Mouse (Mus musculus) hindbrain, embryonic 14.5 days (tissue): ENCODE measurements at regions not wholly inside any gene's neighbourhood (a gene's known extent, or its start where the extent isn't known, plus 50 kb on each side); places are given as distances from the start of the nearest gene placed in this dataset.

Source experiments
- ATAC-seq: fragments of 200-750 bp; cut with Nextera tagmentation; 2 replicates; pipeline ENCODE4 v1.8.0; 2017; ENCODE audit warnings: moderate number of reproducible peaks, mild to moderate bottlenecking, moderate TSS enrichment, moderate library complexity; ENCODE audit not compliant: low FRiP score
- DNase-seq: peaks from one replicate; pipeline ENCODE4 v3.0.0-alpha.2; 2015; ENCODE audit warnings: low spot score
- H3K27ac ChIP-seq: fragments of 300-500 bp; sonication (generic); 2 replicates; pipeline ENCODE4 v1.5.1; 2014; ENCODE audit warnings: mild to moderate bottlenecking, moderate library complexity
- H3K27me3 ChIP-seq: fragments of 300-500 bp; sonication (generic); 2 replicates; pipeline ENCODE4 v1.6.1; 2014; ENCODE audit warnings: mild to moderate bottlenecking, low read length, mixed read lengths; ENCODE audit not compliant: control insufficient read depth, insufficient read depth
- H3K36me3 ChIP-seq: fragments of 300-500 bp; sonication (generic); replicated peaks from 2 replicates; pipeline ENCODE4 v1.6.1; 2014; ENCODE audit not compliant: control insufficient read depth, insufficient read depth
- H3K4me1 ChIP-seq: fragments of 300-500 bp; sonication (generic); replicated peaks from 2 replicates; pipeline ENCODE4 v1.6.1; 2014; ENCODE audit warnings: antibody characterized with exemption, low read length, mixed read lengths; ENCODE audit not compliant: control insufficient read depth, insufficient read depth
- H3K4me2 ChIP-seq: fragments of 300-500 bp; sonication (generic); replicated peaks from 2 replicates; pipeline ENCODE4 v1.6.1; 2014; ENCODE audit warnings: mild to moderate bottlenecking, moderate library complexity
- H3K4me3 ChIP-seq: fragments of 300-500 bp; sonication (generic); replicated peaks from 2 replicates; pipeline ENCODE4 v1.5.1; 2014; ENCODE audit warnings: mild to moderate bottlenecking, low read length
- H3K9ac ChIP-seq: fragments of 300-500 bp; sonication (generic); 2 replicates; pipeline ENCODE4 v1.6.1; 2014
- H3K9me3 ChIP-seq: fragments of 300-500 bp; sonication (generic); 2 replicates; pipeline ENCODE4 v1.6.1; 2016; ENCODE audit warnings: low read length; ENCODE audit not compliant: control insufficient read depth
- WGBS: fragments of 180-500 bp; shearing (Covaris S2); extraction: QIAGEN DNeasy Blood & Tissue Kit; methylation state at CpG from one replicate; pipeline ENCODE4 v1.1.7; 2014; 5-methylcytosine and 5-hydroxymethylcytosine counted together

DNA sequence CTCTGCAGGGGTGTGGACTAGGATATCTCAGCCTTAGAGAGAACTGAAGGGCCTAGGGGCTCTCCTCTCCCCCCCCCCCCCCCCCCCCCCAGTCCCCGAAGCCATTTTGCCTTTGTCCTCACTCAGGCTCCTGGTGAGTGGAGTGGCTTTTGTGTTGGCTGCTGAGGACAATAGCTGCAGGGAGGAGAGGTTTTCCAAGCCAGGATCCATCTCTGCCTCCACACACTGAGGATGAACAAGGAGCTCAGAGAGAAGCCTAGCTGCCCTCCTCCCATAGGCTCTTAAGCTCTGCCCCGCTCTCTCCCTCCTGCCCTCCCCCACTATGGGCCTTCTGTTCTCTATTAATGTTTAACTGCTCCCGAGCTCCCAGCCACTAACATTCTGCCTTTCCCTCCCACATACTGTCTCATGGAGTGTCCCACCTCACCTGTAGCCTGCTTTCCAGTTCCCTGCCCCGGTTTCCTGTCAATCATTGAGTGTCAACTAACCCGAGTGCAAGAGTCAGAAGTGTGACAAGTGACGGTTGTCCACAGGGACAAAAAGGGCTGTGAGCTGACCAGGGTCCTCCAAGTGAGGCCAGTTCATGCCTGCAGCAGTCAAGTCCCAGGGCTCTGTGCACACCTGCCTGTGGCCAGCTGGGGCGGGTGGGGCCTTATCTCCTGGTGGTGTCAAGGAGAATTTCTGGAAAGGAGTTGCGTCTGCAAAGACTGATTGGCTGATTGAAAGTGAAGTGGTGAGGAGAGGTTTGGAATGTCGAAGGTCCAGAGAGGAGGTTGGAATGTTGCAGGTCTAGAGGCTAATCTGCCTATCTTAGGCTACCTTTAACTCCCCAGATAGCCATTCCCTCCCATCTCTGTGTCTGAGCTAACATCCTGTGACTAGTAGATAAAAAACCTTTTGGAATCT lies 165.1 kb upstream of the Rybp start:
- H3K4me2 ChIP-seq = no peak overlapping the region
- 0 out of 2 replicates have a peak, but pooled peaks cover 1% of the 10 kb centered on the region for H3K4me1 ChIP-seq
- ATAC-seq (no peak; the same call in 1 of the 2 replicates), DNase-seq (no peak)
- 42% methylated on average over 8 of the region's 9 CpGs for WGBS
- no peak overlapping the region for H3K4me3 ChIP-seq
- no peak overlapping the region for H3K9ac ChIP-seq
- no peaks in the 10 kb centered on the region for H3K27me3 ChIP-seq
- no peak overlapping the region for H3K27ac ChIP-seq
- H3K9me3 ChIP-seq = no peaks in the 10 kb centered on the region
- H3K36me3 ChIP-seq = no peaks in the 10 kb centered on the region

DNA sequence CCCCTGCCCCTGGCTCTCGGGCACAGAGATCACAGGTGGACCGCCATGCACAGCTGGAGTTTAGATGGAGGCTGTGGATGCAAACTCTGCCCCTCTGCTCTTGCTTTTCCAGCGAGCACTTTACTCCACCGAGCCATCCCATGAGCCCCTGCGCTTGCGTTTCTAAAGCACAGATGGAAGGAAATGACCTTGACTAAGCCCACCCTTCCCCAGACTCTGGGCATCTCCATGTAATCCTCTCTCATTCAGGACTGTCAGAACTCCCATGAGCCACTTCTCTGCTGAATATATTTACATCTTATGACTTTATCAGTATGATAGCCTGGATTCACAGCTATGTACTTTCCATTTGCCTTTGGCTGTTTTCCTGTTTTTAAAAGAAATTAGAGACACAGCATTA lies 162.8 kb upstream of the Rybp start:
- WGBS = 84% methylated on average over 6 of the region's 6 CpGs
- 0 out of 2 replicates have a peak, but pooled peaks cover 4% of the 10 kb centered on the region for H3K4me1 ChIP-seq
- no peak overlapping the region for H3K4me2 ChIP-seq
- H3K9me3 ChIP-seq = no peaks in the 10 kb centered on the region
- H3K36me3 ChIP-seq = no peaks in the 10 kb centered on the region
- no peaks in the 10 kb centered on the region for H3K27me3 ChIP-seq
- H3K27ac ChIP-seq = no peak overlapping the region
- H3K9ac ChIP-seq = no peak overlapping the region
- no peak for DNase-seq
- ATAC-seq = no peak
- H3K4me3 ChIP-seq = no peak overlapping the region

DNA sequence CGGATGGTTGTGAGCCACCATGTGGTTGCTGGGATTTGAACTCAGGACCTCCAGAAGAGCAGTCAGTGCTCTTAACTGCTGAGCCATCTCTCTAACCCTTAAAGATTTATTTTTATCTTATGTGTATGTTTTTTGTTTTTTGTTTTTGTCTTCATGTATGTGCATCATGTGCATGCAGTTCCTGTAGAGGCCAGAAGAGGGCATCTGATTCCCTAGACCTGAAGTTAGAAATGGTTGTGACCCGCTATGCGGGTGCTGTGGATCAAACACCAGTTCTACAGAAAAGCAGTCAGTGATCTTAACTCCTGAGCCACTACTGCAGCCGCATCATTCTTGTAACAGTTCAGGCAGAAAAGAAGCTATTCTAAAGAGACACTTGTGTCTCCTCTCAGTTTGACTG lies 161.8 kb upstream of the Rybp start:
- Histone ChIP-seq H3K36me3 (no peaks in the 10 kb centered on the region), H3K4me3 (no peak overlapping the region), H3K9ac (no peak overlapping the region), H3K27me3 (no peaks in the 10 kb centered on the region), H3K9me3 (no peaks in the 10 kb centered on the region), H3K27ac (no peak overlapping the region), H3K4me2 (no peak overlapping the region), H3K4me1 (0 out of 2 replicates have a peak, but pooled peaks cover 4% of the 10 kb centered on the region)
- ATAC-seq (no peak), DNase-seq (no peak)
- 98% methylated on average over 4 of the region's 4 CpGs for WGBS

DNA sequence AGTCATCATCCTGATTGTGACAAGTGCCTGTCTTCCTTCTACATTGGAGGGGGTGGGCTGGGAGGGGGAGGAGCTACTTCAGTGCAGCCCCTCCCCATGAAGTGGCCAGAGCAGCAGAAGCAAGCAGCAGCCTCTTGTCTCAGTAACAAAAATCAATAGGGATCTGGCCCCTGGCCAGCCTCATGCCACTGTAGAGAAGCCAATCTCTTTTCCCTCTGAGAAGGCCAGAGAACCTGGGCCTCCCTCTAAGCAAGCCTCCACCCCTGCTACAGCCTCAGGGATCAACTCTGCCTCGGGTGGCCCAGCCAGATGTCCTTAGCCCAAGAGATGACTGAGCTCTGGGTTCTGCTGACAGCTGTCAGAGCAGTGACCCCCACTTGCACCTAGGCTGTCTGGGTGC lies 159.9 kb upstream of the Rybp start:
- ATAC-seq = no peak; the same call in 1 of the 2 replicates
- Histone ChIP-seq H3K4me3 (no peak overlapping the region), H3K4me1 (0 out of 2 replicates have a peak, but pooled peaks cover 4% of the 10 kb centered on the region), H3K36me3 (no peaks in the 10 kb centered on the region), H3K9me3 (no peaks in the 10 kb centered on the region), H3K4me2 (no peak overlapping the region), H3K27me3 (no peaks in the 10 kb centered on the region), H3K27ac (no peak overlapping the region), H3K9ac (no peak overlapping the region)
- no peak for DNase-seq
- WGBS = 0% methylated on average over 1 of the region's 1 CpGs

DNA sequence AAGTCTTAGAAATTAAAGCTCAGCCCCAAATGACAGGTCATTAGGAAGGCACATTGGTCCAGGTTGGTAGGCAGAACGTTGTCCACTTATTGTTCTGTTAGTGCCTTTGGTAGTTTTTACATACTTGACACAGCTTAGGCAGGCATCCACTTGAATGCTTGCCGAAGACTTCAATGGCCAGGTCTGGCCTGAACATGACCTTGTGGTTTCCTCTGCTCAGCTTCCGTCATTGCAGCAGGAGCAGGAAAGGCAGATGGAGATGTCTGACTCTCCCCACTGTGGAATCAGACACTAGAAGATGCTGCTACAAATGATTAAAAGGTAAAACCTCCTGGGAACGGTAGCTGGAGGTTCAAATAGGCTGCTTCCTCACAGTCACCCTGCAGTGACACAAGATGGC lies 159.5 kb upstream of the Rybp start:
- H3K9ac ChIP-seq = no peak overlapping the region
- H3K27ac ChIP-seq = no peak overlapping the region
- no peaks in the 10 kb centered on the region for H3K27me3 ChIP-seq
- H3K4me2 ChIP-seq = no peak overlapping the region
- no peak for DNase-seq
- no peak overlapping the region for H3K4me3 ChIP-seq
- H3K4me1 ChIP-seq = 0 out of 2 replicates have a peak, but pooled peaks cover 4% of the 10 kb centered on the region
- H3K36me3 ChIP-seq = no peaks in the 10 kb centered on the region
- H3K9me3 ChIP-seq = no peaks in the 10 kb centered on the region
- 69% methylated on average over 4 of the region's 4 CpGs for WGBS
- no peak for ATAC-seq

DNA sequence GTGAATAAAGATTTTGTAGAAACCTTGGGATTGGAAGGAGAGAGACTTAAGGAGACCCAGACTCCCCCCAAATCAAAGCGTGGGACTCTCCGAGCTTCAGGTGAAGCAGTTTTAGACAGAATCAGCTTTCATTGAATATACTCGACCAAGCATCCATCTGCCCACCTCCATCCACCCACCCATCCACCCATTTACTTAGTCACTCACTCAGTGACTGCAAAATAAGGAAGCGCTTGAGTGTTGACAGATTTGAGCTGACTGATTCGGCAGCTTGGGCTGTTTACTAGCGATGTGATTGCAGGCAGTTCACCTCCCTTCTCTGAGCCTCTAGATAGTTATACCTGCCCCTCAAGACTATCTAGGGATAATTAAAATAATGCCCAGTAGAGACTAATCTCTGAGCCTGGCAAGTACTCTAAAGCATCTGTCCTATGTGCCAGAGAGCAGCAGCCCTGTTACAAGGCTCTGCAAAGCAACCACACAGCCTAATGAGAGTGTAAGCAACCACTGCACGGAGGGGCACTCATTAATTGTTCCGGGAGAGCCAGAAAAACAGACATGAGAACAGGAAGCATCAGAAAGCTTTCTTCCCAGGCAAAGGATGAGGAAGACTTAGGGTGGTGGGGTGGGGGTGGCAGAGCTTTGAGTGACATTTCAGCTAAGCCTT lies 151.9 kb upstream of the Rybp start:
- DNase-seq = no peak
- Histone ChIP-seq H3K4me2 (peak overlapping the region; percentile 49), H3K4me3 (peak overlapping the region; percentile 20), H3K9me3 (no peaks in the 10 kb centered on the region), H3K4me1 (peaks cover 18% of the 10 kb centered on the region), H3K27me3 (peaks cover 26% of the 10 kb centered on the region; the same call in 1 of the 2 replicates), H3K36me3 (no peaks in the 10 kb centered on the region), H3K27ac (no peak overlapping the region), H3K9ac (peak overlapping the region; percentile 18; the same call in 1 of the 2 replicates)
- 8% methylated on average over 8 of the region's 8 CpGs for WGBS
- ATAC-seq = no peak; the same call in 1 of the 2 replicates

DNA sequence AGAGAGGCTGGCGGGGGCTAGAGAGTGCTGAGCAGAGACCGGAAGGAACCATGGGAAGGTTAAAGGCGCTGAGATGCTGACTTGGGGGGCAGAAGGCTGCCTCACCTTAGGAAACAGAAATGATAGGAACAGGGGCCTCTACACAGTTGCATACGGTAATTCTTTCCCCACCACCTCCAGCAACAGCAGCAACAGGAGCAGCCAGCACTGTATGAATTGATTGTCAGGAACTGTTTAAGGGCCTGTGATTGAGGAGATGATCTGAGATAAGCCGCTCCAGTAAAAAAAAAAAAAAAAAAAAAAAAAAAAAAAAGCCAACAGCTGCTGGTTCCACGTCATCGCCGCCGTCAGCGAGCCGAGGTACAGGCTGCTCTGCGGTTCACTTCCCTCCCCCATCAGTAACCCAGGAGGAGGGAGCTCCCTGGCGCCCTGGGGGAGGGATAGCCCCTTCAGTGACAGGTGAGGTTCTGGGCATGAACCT lies 151.3 kb upstream of the Rybp start:
- Histone ChIP-seq H3K9ac (peak overlapping the region; percentile 18; the same call in 1 of the 2 replicates), H3K4me3 (peak overlapping the region; percentile 20), H3K36me3 (no peaks in the 10 kb centered on the region), H3K9me3 (no peaks in the 10 kb centered on the region), H3K27me3 (peaks cover 26% of the 10 kb centered on the region; the same call in 1 of the 2 replicates), H3K27ac (no peak overlapping the region), H3K4me2 (peak overlapping the region; percentile 49), H3K4me1 (peaks cover 18% of the 10 kb centered on the region)
- WGBS = under 1% methylated on average over 13 of the region's 13 CpGs
- DNase-seq = peak; percentile 50
- peak; percentile 46 for ATAC-seq

DNA sequence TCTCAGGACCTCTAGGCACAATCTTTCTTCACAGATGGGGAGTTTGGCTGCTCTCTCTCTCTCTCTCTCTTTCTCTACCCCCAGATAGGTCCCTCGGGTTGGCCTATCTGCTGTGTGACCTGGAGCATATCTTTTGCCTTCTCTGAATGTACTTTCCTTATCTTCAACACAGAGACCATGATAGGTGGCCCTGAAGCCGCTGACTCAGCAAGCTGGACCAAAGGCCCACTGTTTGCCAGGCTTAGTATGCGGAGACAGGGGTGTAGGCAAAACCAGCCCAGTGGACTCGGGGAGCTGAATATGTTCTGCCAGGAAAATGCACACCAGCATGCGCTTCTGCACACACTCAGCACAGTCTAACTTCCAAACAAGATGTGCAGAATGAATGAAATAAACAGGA lies 150.7 kb upstream of the Rybp start:
- Histone ChIP-seq H3K27ac (no peak overlapping the region), H3K4me3 (no peak overlapping the region), H3K9me3 (no peaks in the 10 kb centered on the region), H3K4me1 (peaks cover 22% of the 10 kb centered on the region), H3K27me3 (peaks cover 26% of the 10 kb centered on the region; the same call in 1 of the 2 replicates), H3K4me2 (peak overlapping the region; percentile 49), H3K36me3 (no peaks in the 10 kb centered on the region), H3K9ac (no peak overlapping the region; the same call in 1 of the 2 replicates)
- DNase-seq (no peak), ATAC-seq (no peak)
- 40% methylated on average over 5 of the region's 5 CpGs for WGBS

DNA sequence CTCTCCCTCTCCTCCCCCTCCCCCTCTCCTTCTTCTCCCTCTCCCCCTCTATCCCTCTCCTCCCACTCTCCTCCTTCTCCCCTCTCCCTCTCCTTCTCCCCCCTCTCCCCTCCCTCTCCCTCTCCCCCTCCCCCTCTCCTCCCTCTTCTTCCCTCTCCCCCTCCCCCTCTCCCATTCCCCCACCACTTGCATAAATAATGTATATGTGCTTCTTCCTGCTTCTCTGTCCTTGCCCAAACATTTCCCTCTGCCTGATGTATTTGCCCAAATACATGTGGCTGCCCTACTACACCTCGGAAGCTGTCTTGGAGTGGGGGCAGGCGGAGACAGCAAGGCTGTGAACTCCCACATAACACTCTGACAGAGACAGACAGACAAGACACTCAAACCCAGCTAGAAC lies 149.2 kb upstream of the Rybp start:
- H3K4me2 ChIP-seq = no peak overlapping the region
- no peak overlapping the region for H3K27ac ChIP-seq
- H3K9me3 ChIP-seq = no peaks in the 10 kb centered on the region
- WGBS = 69% methylated on average over 2 of the region's 2 CpGs
- peaks cover 27% of the 10 kb centered on the region for H3K4me1 ChIP-seq
- no peak overlapping the region for H3K4me3 ChIP-seq
- H3K36me3 ChIP-seq = no peaks in the 10 kb centered on the region
- H3K9ac ChIP-seq = no peak overlapping the region
- H3K27me3 ChIP-seq = peaks cover 26% of the 10 kb centered on the region; the same call in 1 of the 2 replicates
- no peak for ATAC-seq
- no peak for DNase-seq
